Mouse (Mus musculus): ENCODE data around the gene Hspa12a.

Gene Hspa12a

GRCm38 (mm10) chr19:58942841-58943828 lies at the start of gene Hspa12a, which contains the start of gene Eno4:
Gene Hspa12a (minus strand): TSS chr19:58943654.
Gene Eno4 (plus strand): TSS chr19:58943425.
- peak; percentile 95 to 98 for DNase-seq

GRCm38 (mm10) chr19:58981571-58981970 lies 38.1 kb upstream of the Hspa12a start:
- DNase-seq = no peak

GRCm38 (mm10) chr19:58980056-58980440 lies 36.6 kb upstream of the Hspa12a start:
- no peak for DNase-seq

GRCm38 (mm10) chr19:58979436-58980055 lies 36.1 kb upstream of the Hspa12a start:
- peak; percentile 29 to 32 for DNase-seq

- no peak for DNase-seq
Measured at GRCm38 (mm10) chr19:58978401-58979171, 35.1 kb upstream of the Hspa12a start.

- no peak for DNase-seq
Measured at GRCm38 (mm10) chr19:58975216-58975863, 31.9 kb upstream of the Hspa12a start.

GRCm38 (mm10) chr19:58974126-58974525 lies 30.7 kb upstream of the Hspa12a start:
- DNase-seq = no peak

- DNase-seq = no peak
Measured at GRCm38 (mm10) chr19:58970826-58971225, 27.4 kb upstream of the Hspa12a start.

- peak; percentile 37 to 38 for DNase-seq
Measured at GRCm38 (mm10) chr19:58968731-58969506, 25.5 kb upstream of the Hspa12a start.

- DNase-seq = no peak
Measured at GRCm38 (mm10) chr19:58963011-58963410, 19.6 kb upstream of the Hspa12a start.

- DNase-seq = no peak
Measured at GRCm38 (mm10) chr19:58954779-58955178, 11.3 kb upstream of the Hspa12a start.

GRCm38 (mm10) chr19:58952236-58952635 lies 8.8 kb upstream of the Hspa12a start:
- DNase-seq = no peak

- no peak for DNase-seq
Measured at GRCm38 (mm10) chr19:58951521-58951920, 8.1 kb upstream of the Hspa12a start.

GRCm38 (mm10) chr19:58945959-58946358 lies 2.5 kb upstream of the Hspa12a start:
- no peak for DNase-seq

GRCm38 (mm10) chr19:58933062-58933461 lies 10.4 kb downstream of the Hspa12a start:
- no peak for DNase-seq

GRCm38 (mm10) chr19:58931081-58931800 lies 12.2 kb downstream of the Hspa12a start:
- DNase-seq = no peak

GRCm38 (mm10) chr19:58919148-58919547 lies 24.3 kb downstream of the Hspa12a start:
- no peak for DNase-seq

- no peak for DNase-seq
Measured at GRCm38 (mm10) chr19:58918597-58918996, 24.9 kb downstream of the Hspa12a start.

- DNase-seq = no peak
Measured at GRCm38 (mm10) chr19:58913301-58913700, 30.2 kb downstream of the Hspa12a start.

- DNase-seq = peak; percentile 55 to 56
Measured at GRCm38 (mm10) chr19:58911386-58911785, 32.1 kb downstream of the Hspa12a start.

GRCm38 (mm10) chr19:58910941-58911368 lies 32.5 kb downstream of the Hspa12a start:
- DNase-seq = no peak
